Mouse (Mus musculus) 416B (cell line): ENCODE measurements around the gene Tbata.
A peak's percentile ranks its signal among the peaks of the same experiment; 100 is the strongest.

ENCODE experiments used
- DNase-seq: peaks from one replicate; pipeline ENCODE4 v3.0.0; 2011; ENCODE audit warnings: low read depth

The Tbata gene

GRCm38 (mm10) chr10:61171654-61172053, at the start of gene Tbata:
Gene Tbata, plus strand, starts transcription at chr10:61171954.
- no peak for DNase-seq

GRCm38 (mm10) chr10:61123276-61123913, 48.4 kb upstream of the Tbata start:
- peak; percentile 11 for DNase-seq

- DNase-seq, result no peak
Measured at GRCm38 (mm10) chr10:61124462-61124861, 47.3 kb upstream of the Tbata start.

- DNase-seq, result no peak
Measured at GRCm38 (mm10) chr10:61128701-61129365, 42.9 kb upstream of the Tbata start.

GRCm38 (mm10) chr10:61130959-61131358, 40.8 kb upstream of the Tbata start:
- peak; percentile 12 for DNase-seq

- DNase-seq, result peak; percentile 18
Measured at GRCm38 (mm10) chr10:61134041-61134440, 37.7 kb upstream of the Tbata start.

GRCm38 (mm10) chr10:61135226-61135839, 36.4 kb upstream of the Tbata start:
- peak; percentile 57 for DNase-seq

GRCm38 (mm10) chr10:61137567-61137966, 34.2 kb upstream of the Tbata start:
- DNase-seq, result no peak

GRCm38 (mm10) chr10:61143343-61143742, 28.4 kb upstream of the Tbata start:
- DNase-seq, result peak; percentile 31

GRCm38 (mm10) chr10:61145766-61146118, 26.0 kb upstream of the Tbata start:
- no peak for DNase-seq

- peak; percentile 76 for DNase-seq
Measured at GRCm38 (mm10) chr10:61146119-61146806, 25.5 kb upstream of the Tbata start.

GRCm38 (mm10) chr10:61146807-61147156, 25.0 kb upstream of the Tbata start:
- no peak for DNase-seq

GRCm38 (mm10) chr10:61147157-61148040, 24.4 kb upstream of the Tbata start, which contains the start of gene Sgpl1:
Gene Sgpl1, minus strand, starts transcription at chr10:61147703.
- peak; percentile 82 for DNase-seq

GRCm38 (mm10) chr10:61149476-61149875, 22.3 kb upstream of the Tbata start:
- no peak for DNase-seq

GRCm38 (mm10) chr10:61150616-61151015, 21.1 kb upstream of the Tbata start:
- DNase-seq, result no peak

GRCm38 (mm10) chr10:61152131-61152530, 19.6 kb upstream of the Tbata start:
- no peak for DNase-seq

- DNase-seq, result no peak
Measured at GRCm38 (mm10) chr10:61155611-61156010, 16.1 kb upstream of the Tbata start.

- no peak for DNase-seq
Measured at GRCm38 (mm10) chr10:61156453-61156852, 15.3 kb upstream of the Tbata start.

GRCm38 (mm10) chr10:61158594-61158993, 13.2 kb upstream of the Tbata start:
- no peak for DNase-seq

- no peak for DNase-seq
Measured at GRCm38 (mm10) chr10:61160089-61160488, 11.7 kb upstream of the Tbata start.

GRCm38 (mm10) chr10:61160671-61161070, 11.1 kb upstream of the Tbata start:
- no peak for DNase-seq

GRCm38 (mm10) chr10:61162366-61162765, 9.4 kb upstream of the Tbata start:
- DNase-seq, result no peak
